13 mouse cellular contexts compared by ENCODE assay signal in genomic region chr9:111457936-111458310, GRCm38 (mm10). TPM values are rescaled to one million over a fixed set of nuclear protein-coding genes. Genes with fewer than 3 reads are reported as not detected.
"Had no signal": no experiment of that assay in that cellular context is flagged by ENCODE, and none has a peak within 500 bp of the region (broad histone marks: within the 10 kb centered on the region; RNA-seq: fewer than 3 reads in every experiment).

No protein-coding gene starts in this region.

- H3K36me3 ChIP-seq: kidney, embryonic 15.5 days; limb, embryonic 13.5 days; neural tube, embryonic 12.5 days had no signal

- H3K4me2 ChIP-seq: kidney, embryonic 15.5 days; limb, embryonic 13.5 days; neural tube, embryonic 12.5 days had no signal

- H3K4me3 ChIP-seq: kidney, embryonic 15.5 days; limb, embryonic 13.5 days; neural tube, embryonic 12.5 days had no signal

- H3K9me3 ChIP-seq: kidney, embryonic 15.5 days; limb, embryonic 13.5 days; neural tube, embryonic 12.5 days had no signal

- H3K9ac ChIP-seq: kidney, embryonic 15.5 days; limb, embryonic 13.5 days; liver, embryonic 14.5 days; neural tube, embryonic 12.5 days had no signal

- DNase-seq: kidney, adult 2 months; kidney, postnatal 14 days; left cerebral cortex, postnatal 4 days; lung, adult 18-20 months; thymus, adult 18-20 months; thymus, postnatal 25 days had no signal

- H3K27me3 ChIP-seq: kidney, embryonic 15.5 days; limb, embryonic 13.5 days; neural tube, embryonic 12.5 days had no signal

- H3K27ac ChIP-seq: kidney, embryonic 15.5 days; limb, embryonic 13.5 days; liver, embryonic 14.5 days; neural tube, embryonic 12.5 days had no signal

RNA-seq across cellular contexts. Expression of gene Dclk3, which starts 19.0 kb away (rescaled TPM):
- total RNA-seq: megakaryocyte-erythroid progenitor cell, adult 5-6 weeks; monocyte, adult 5-6 weeks; neutrophil, adult 5-6 weeks had no signal
